Mouse (Mus musculus): ENCODE measurements at regions not wholly inside any gene's neighbourhood (a gene's known extent, or its start where the extent isn't known, plus 50 kb on each side); places are given as distances from the start of the nearest gene placed in this dataset.

DNA sequence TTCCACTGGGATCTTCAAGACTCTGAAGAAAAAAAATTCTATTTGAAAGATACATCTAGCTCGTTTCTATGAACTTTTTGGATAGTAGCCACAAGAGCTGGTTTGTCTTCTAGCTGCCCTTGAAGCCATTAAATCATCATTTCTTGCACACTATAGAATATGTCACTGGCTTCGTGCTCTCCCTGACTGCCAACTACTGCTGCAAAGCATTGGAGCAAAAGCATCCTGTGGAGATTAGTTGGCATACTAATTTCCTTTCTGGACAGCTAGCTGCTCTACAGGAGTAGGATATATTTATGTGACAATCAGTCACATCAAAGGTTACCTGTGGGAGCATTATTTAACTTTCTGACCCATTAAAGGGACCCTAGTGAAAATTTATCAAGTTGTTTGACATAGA lies 243.1 kb downstream of the Pdgfc start:
- no peaks in the 10 kb centered on the region for H3K4me1 ChIP-seq (ENCODE audit: control insufficient read depth, insufficient read depth, low read length)
- no peaks in the 10 kb centered on the region for H3K27me3 ChIP-seq (ENCODE audit: control insufficient read depth, insufficient read depth, low read length)
- no peak overlapping the region for H3K4me3 ChIP-seq (ENCODE audit: low read depth, low read length)
- ATAC-seq (ENCODE audit: insufficient read depth, low FRiP score, low TSS enrichment): no peak
- no peaks in the 10 kb centered on the region for H3K36me3 ChIP-seq (ENCODE audit: control insufficient read depth, insufficient read depth, low read length)
- H3K27ac ChIP-seq (ENCODE audit: low read depth, low read length): no peak overlapping the region
- DNase-seq (ENCODE audit: low spot score): no peak
- no peak overlapping the region for H3K4me2 ChIP-seq (ENCODE audit: low read depth)
- no peak overlapping the region for H3K9ac ChIP-seq (ENCODE audit: low read length)
- H3K9me3 ChIP-seq (ENCODE audit: control insufficient read depth, low read length): no peaks in the 10 kb centered on the region
- WGBS: 62% methylated on average over 2 of the region's 2 CpGs

DNA sequence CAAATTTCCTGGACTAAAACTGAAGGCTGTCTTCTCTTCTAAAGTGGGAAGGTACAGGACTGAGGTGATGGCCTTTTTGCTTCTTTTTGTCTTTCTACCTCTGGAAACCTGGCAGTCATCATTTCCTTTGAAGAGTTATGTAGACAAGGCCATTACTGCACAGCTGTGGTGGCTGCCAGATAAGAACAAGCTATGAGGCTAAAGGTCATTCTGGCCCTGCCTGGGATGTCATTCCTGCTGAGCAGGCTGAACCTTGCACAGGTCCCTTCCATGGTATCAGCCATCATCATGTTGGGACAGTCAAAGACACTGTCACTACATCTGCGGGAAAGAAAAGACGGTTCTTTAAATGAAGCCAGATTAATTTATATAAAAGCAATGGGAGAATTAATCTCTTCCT lies 253.5 kb downstream of the Pdgfc start:
- Histone ChIP-seq H3K36me3 (ENCODE audit: control insufficient read depth, insufficient read depth, low read length) (no peaks in the 10 kb centered on the region), H3K27me3 (ENCODE audit: control insufficient read depth, insufficient read depth, low read length) (no peaks in the 10 kb centered on the region), H3K4me3 (ENCODE audit: low read depth, low read length) (no peak overlapping the region), H3K4me1 (ENCODE audit: control insufficient read depth, insufficient read depth, low read length) (no peaks in the 10 kb centered on the region), H3K4me2 (ENCODE audit: low read depth) (no peak overlapping the region), H3K9ac (ENCODE audit: low read length) (no peak overlapping the region), H3K27ac (ENCODE audit: low read depth, low read length) (no peak overlapping the region), H3K9me3 (ENCODE audit: control insufficient read depth, low read length) (no peaks in the 10 kb centered on the region)
- ATAC-seq (ENCODE audit: insufficient read depth, low FRiP score, low TSS enrichment) (no peak), DNase-seq (ENCODE audit: low spot score) (no peak)
- 89% methylated on average over 2 of the region's 2 CpGs for whole genome bisulfite sequencing

DNA sequence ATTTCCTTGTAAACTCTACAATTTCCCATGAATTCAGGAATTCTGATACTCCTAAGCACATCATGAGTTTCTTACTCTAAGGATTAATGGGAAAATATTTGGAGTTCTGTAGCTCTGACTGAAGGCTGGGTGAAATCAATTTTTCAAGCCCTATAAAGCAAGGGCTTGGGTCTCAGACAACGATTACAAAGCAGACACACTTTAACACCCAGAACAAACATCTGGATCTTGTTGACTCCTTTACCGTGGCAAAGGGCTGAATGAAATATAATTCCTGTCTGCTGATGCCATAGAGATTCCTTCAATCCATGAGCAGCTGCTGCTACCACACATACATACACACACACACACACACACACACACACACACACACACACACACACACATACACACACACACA lies 256.2 kb downstream of the Pdgfc start:
- Histone ChIP-seq H3K9ac (ENCODE audit: low read length) (no peak overlapping the region), H3K27ac (ENCODE audit: low read depth, low read length) (no peak overlapping the region), H3K4me2 (ENCODE audit: low read depth) (no peak overlapping the region), H3K9me3 (ENCODE audit: control insufficient read depth, low read length) (no peaks in the 10 kb centered on the region), H3K4me3 (ENCODE audit: low read depth, low read length) (no peak overlapping the region), H3K4me1 (ENCODE audit: control insufficient read depth, insufficient read depth, low read length) (no peaks in the 10 kb centered on the region), H3K27me3 (ENCODE audit: control insufficient read depth, insufficient read depth, low read length) (no peaks in the 10 kb centered on the region), H3K36me3 (ENCODE audit: control insufficient read depth, insufficient read depth, low read length) (no peaks in the 10 kb centered on the region)
- ATAC-seq (ENCODE audit: insufficient read depth, low FRiP score, low TSS enrichment) (no peak), DNase-seq (ENCODE audit: low spot score) (no peak)
- WGBS: 26% methylated on average over 2 of the region's 2 CpGs

DNA sequence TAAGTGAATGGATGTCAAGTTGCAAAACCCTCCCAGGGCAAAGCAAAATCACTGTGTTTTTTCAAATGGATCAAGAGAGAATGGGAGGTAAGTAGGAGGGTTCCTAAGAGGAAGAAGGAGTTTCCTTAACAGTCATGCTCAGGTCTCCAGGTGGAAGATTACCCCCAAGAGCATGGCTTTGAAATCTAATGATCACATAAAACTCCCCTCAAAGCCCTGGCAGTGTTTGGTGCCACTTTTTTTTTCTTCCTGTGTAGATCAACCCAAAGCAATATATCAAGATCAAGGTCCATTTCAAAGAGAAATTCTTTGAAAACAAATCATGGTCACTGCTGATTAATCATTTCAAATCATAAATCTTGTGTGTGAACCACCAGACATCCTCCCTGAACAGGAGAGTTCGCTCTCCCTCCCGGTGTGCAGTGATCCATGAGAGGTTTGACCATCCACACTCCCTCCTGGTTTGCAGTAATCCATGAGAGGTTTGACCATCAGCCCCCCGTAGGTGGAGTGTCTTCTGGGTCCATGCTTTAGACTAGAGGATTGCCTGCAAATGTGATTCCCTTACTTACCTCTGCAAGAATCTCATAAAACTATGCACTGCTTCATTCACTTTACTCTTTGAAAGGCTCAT lies 257.1 kb downstream of the Pdgfc start:
- no peaks in the 10 kb centered on the region for H3K9me3 ChIP-seq (ENCODE audit: control insufficient read depth, low read length)
- ATAC-seq (ENCODE audit: insufficient read depth, low FRiP score, low TSS enrichment) (no peak), DNase-seq (ENCODE audit: low spot score) (peak; percentile 12)
- no peak overlapping the region for H3K4me3 ChIP-seq (ENCODE audit: low read depth, low read length)
- no peak overlapping the region for H3K9ac ChIP-seq (ENCODE audit: low read length)
- WGBS: 50% methylated on average over 3 of the region's 3 CpGs
- no peaks in the 10 kb centered on the region for H3K27me3 ChIP-seq (ENCODE audit: control insufficient read depth, insufficient read depth, low read length)
- no peaks in the 10 kb centered on the region for H3K4me1 ChIP-seq (ENCODE audit: control insufficient read depth, insufficient read depth, low read length)
- no peaks in the 10 kb centered on the region for H3K36me3 ChIP-seq (ENCODE audit: control insufficient read depth, insufficient read depth, low read length)
- no peak overlapping the region for H3K27ac ChIP-seq (ENCODE audit: low read depth, low read length)
- no peak overlapping the region for H3K4me2 ChIP-seq (ENCODE audit: low read depth)

DNA sequence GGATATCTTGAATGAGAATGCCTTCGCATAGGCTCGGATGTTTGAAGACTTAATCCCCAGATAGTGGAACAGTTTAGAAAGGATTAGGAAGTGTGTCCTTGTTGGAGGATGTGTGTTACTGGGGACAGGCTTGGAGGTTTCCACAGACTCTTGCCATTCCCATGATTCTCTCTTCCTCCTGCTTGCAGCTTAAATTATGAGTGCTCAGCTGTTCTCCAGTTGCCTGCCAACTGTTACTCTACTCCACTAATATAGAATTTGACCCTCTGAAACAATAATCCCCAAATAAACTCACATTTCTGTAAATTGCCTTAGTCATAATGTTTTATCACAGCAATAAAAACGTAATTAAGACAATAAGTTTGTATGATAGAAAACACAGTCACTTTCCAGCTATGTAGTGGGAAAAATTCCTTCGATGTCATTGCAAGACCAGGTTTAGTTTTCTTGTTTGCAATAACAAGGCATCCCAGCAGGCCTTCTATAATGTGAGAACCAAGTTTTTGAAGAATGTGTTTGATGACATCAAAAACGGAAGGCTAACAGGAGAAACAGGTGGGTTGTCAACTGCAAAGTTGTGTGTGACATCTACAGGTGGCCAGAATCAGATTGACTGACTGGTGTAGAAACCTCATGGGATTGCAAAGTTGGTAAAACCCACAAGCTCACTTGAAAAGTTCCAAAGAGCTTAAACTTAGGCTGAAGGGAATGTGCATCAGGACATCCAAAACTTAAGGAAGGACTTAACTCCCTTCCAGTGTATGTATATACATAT lies 268.0 kb downstream of the Pdgfc start:
- H3K4me3 ChIP-seq (ENCODE audit: low read depth, low read length): no peak overlapping the region
- no peak overlapping the region for H3K27ac ChIP-seq (ENCODE audit: low read depth, low read length)
- no peaks in the 10 kb centered on the region for H3K9me3 ChIP-seq (ENCODE audit: control insufficient read depth, low read length)
- no peaks in the 10 kb centered on the region for H3K4me1 ChIP-seq (ENCODE audit: control insufficient read depth, insufficient read depth, low read length)
- DNase-seq (ENCODE audit: low spot score): no peak
- H3K27me3 ChIP-seq (ENCODE audit: control insufficient read depth, insufficient read depth, low read length): no peaks in the 10 kb centered on the region
- no peak overlapping the region for H3K9ac ChIP-seq (ENCODE audit: low read length)
- H3K36me3 ChIP-seq (ENCODE audit: control insufficient read depth, insufficient read depth, low read length): no peaks in the 10 kb centered on the region
- no peak for ATAC-seq (ENCODE audit: insufficient read depth, low FRiP score, low TSS enrichment)
- H3K4me2 ChIP-seq (ENCODE audit: low read depth): no peak overlapping the region
- 89% methylated on average over 5 of the region's 5 CpGs for WGBS

DNA sequence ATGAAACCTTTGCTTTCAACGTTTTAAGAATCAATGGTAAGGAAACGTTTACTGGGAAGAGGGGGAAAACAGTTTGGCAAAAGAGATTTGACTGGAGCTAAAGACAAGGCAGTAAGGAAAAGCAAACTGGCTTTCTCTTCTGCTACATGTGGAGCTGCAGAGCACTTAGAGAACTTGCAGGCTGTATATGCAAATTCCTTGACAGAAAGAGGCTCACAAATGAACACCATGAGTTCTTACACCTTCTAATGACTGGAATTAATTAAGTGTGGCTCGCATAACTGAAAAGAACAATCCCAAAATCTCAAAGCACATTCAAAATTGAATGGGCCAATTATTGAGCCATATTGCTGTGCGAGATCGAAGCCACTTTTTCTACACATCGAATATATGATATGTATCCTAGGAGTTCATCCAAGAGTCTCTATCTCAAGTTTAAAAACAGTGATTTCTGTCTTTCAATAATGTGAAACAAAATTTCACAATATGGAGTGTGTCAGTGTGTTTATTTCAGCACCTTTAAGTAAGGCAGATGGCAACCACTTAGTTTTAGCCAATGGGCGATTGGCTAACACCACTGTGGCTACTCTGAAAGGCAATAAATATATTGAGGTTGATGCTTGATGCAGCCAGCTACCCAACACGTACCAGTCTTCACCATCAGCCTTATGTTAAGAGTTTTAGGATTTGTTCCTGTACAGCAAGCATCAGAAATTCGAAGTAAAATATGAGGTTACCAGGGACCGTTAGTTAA lies 269.4 kb downstream of the Pdgfc start:
- DNase-seq (ENCODE audit: low spot score): no peak
- no peak for ATAC-seq (ENCODE audit: insufficient read depth, low FRiP score, low TSS enrichment)
- no peak overlapping the region for H3K4me2 ChIP-seq (ENCODE audit: low read depth)

DNA sequence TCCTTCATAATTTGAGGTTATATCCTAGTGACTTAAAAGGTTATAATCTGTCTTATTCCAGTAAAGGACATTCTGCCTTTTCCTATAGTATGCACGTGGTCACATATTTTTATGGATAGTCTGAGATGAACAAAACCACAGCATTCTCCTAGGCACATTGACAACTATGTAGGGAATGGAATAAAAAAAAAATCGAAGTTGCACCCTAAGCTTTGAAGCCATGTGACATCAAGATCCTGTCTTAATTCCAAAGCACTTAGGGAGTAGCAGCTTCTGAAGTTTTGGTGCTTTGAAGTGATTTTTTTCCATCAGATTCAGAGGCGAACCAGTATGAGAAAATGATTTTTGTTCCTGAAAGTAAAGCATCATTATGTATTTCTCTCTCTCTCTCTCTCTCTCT lies 290.6 kb downstream of the Pdgfc start:
- 78% methylated on average over 3 of the region's 3 CpGs for WGBS
- H3K4me1 ChIP-seq (ENCODE audit: control insufficient read depth, insufficient read depth, low read length): no peaks in the 10 kb centered on the region
- H3K9me3 ChIP-seq (ENCODE audit: control insufficient read depth, low read length): no peaks in the 10 kb centered on the region
- H3K27ac ChIP-seq (ENCODE audit: low read depth, low read length): no peak overlapping the region
- H3K4me2 ChIP-seq (ENCODE audit: low read depth): no peak overlapping the region
- no peaks in the 10 kb centered on the region for H3K27me3 ChIP-seq (ENCODE audit: control insufficient read depth, insufficient read depth, low read length)
- no peaks in the 10 kb centered on the region for H3K36me3 ChIP-seq (ENCODE audit: control insufficient read depth, insufficient read depth, low read length)
- no peak for ATAC-seq (ENCODE audit: insufficient read depth, low FRiP score, low TSS enrichment)
- no peak overlapping the region for H3K4me3 ChIP-seq (ENCODE audit: low read depth, low read length)
- H3K9ac ChIP-seq (ENCODE audit: low read length): no peak overlapping the region
- no peak for DNase-seq (ENCODE audit: low spot score)

More for the DNA sequence above, 269.4 kb downstream of the Pdgfc start:
- no peaks in the 10 kb centered on the region for H3K4me1 ChIP-seq (ENCODE audit: control insufficient read depth, insufficient read depth, low read length)
- WGBS: 81% methylated on average over 10 of the region's 10 CpGs
- no peaks in the 10 kb centered on the region for H3K9me3 ChIP-seq (ENCODE audit: control insufficient read depth, low read length)
- no peak overlapping the region for H3K27ac ChIP-seq (ENCODE audit: low read depth, low read length)
- no peaks in the 10 kb centered on the region for H3K36me3 ChIP-seq (ENCODE audit: control insufficient read depth, insufficient read depth, low read length)
- H3K4me3 ChIP-seq (ENCODE audit: low read depth, low read length): no peak overlapping the region
- H3K27me3 ChIP-seq (ENCODE audit: control insufficient read depth, insufficient read depth, low read length): no peaks in the 10 kb centered on the region
- no peak overlapping the region for H3K9ac ChIP-seq (ENCODE audit: low read length)

DNA sequence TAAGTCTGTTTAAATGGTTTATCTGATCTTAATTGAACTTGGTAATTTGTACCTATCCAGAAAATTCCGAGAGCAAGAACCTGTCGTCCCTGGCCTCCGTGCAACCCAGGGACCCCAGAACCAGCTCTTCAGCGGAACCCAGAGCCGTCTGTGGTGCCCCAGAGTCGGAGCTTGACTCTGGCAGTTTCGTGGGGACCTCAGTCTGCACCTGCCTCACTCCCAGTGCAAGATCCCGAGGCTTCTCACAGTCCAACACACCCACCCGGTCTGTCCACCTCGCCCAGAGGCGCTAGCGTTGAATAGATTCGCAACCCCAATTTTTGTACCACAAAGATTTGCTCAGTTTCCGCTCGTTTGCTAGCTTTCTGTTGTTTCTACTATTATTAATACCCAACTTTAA lies 315.5 kb downstream of the Pdgfc start:
- H3K36me3 ChIP-seq (ENCODE audit: control insufficient read depth, insufficient read depth, low read length): no peaks in the 10 kb centered on the region
- no peak overlapping the region for H3K4me3 ChIP-seq (ENCODE audit: low read depth, low read length)
- no peak overlapping the region for H3K9ac ChIP-seq (ENCODE audit: low read length)
- ATAC-seq (ENCODE audit: insufficient read depth, low FRiP score, low TSS enrichment) (no peak), DNase-seq (ENCODE audit: low spot score) (no peak)
- H3K9me3 ChIP-seq (ENCODE audit: control insufficient read depth, low read length): no peaks in the 10 kb centered on the region
- H3K4me2 ChIP-seq (ENCODE audit: low read depth): no peak overlapping the region
- H3K27me3 ChIP-seq (ENCODE audit: control insufficient read depth, insufficient read depth, low read length): no peaks in the 10 kb centered on the region
- H3K27ac ChIP-seq (ENCODE audit: low read depth, low read length): no peak overlapping the region
- WGBS: 92% methylated on average over 15 of the region's 15 CpGs
- H3K4me1 ChIP-seq (ENCODE audit: control insufficient read depth, insufficient read depth, low read length): no peaks in the 10 kb centered on the region
